Mouse (Mus musculus) cerebellum, adult 8-10 months (tissue): ENCODE measurements around the gene Klhl26.
"Not testable (repeated sequence)": the region's sequence is repeated elsewhere in the genome, so short reads cannot be mapped to it uniquely, and the experiment has no call there.

Experiments used
- DNase-seq: peaks from one replicate; pipeline ENCODE4 v3.0.0; 2022

Klhl26 gene

GRCm38 (mm10) chr8:70476333-70477268 lies at the start of gene Klhl26:
Gene Klhl26 (minus strand): TSS chr8:70476968.
- DNase-seq, result peak; percentile 97

DNA sequence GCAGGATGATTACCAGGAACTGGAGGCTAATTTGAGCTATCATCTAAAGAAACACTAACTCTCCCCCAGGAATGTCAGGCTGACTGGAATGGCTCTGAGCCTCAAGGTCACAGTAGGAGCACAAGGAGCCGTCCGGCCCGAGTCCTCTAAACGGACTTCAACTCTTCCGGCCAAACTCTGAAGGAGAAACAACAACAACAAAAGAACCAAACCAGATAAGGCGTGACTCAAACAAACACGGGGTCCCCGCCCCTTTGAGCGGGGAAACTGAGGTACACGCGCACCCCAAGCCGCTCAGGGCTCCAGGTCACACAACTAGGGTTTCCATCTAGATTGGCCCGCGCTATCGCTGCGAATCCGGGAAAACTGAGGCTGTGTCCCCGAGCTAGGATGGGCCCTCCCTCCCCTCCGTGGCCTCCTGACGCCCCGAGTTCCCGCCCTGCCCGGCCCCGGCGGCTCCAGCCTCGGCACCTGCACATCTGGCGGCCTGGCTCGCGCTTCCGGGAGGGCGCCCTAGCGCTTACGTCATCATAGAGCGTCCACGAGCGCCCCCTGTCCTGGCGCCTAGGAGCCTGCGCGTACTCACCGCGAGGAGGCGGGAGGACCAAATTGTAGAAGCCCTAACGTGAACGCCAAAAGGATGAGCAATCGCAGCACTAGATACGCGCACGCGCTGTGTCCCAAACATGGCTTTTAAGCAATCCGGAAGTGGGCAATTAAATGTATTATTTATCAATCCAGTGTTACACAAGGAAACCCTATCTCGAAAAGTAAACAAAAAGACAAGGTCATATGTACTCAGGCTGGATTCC lies 46.0 kb upstream of the Klhl26 start:
- peak; percentile 94 for DNase-seq

DNA sequence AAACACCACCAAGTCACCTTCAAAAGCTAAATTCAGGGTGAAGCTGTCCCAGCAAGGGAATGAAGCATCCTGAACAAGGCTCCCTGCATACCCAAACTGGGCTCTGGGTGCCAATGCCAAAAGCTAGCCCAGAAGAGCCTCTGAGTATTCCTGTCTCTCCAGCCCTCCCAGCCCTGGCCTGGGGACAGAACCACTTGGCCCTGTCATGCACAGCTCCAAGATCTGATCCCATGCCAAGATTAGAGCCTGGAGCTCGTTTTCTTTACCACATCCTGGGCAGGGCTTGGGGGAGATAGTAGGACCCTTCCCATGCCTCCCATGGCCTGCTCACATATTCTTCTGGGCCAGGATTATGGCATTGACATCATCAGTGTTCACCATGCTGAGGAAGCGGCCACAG lies 42.8 kb upstream of the Klhl26 start:
- DNase-seq, result no peak

- DNase-seq, result no peak
Measured at GRCm38 (mm10) chr8:70519043-70519442, 42.3 kb upstream of the Klhl26 start.

DNA sequence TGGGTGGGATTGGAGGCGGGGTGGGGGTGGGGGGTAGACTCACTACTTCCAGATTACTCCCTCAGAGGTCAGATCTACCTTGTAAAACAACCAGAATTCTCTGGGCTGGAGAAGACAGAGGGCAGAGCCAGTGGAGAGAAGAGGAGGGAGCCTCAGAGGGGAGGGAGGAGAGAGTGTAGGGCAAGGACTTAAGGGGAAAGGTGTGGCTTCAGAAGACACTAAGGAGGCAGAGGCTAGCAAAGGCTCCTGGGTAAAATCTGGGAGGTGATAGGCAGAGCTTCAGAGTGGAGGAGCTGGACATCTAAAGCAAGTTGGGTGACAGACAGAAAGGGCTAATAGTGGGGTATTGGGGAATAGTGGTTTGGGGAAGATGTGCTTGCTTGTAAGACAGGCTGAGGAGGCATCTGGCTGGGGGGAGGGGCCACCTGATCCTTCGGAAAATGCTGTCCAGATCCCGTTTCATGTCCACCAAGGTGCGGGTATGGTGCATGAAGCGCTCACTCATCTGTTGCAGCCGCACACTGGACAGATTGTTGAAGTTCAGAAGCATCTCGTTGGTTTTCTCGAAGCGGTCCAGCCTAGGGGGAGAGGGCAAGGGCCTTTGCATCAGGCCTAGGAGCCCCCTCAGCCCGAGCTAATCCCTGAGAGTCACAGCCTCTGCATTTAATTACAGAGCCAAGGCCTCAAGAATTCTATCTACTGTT lies 41.3 kb upstream of the Klhl26 start:
- no peak for DNase-seq

GRCm38 (mm10) chr8:70513441-70513840 lies 36.7 kb upstream of the Klhl26 start:
- DNase-seq, result no peak

DNA sequence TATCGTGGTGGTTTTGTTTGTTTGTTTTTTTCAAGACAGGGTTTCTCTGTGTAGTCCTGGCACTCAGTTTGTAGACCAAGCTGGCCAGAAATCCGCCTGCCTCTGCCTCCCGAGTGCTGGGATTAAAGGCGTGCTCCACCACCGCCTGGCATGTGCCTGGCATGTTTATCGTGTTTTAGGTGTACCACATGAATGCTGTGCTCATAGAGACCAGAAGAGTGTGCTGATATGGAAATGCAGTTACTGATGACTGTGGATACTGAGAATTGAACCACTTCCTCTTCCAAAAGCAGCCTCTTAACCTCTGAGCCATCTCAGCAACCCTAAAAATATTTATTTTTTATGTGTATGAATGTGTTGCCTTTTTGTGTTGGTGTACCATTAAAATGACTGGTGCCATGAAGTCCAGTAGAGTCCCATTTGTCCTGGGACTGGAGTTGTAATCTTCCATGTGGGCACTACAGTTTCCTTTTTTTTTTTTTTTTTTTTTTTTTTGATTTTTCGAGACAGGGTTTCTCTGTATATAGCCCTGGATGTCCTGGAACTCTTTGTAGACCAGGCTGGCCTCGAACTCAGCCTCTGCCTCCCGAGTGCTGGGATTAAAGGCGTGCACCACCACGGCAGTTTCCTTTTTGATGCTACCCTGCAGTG lies 35.6 kb upstream of the Klhl26 start:
- DNase-seq, result no peak

DNA sequence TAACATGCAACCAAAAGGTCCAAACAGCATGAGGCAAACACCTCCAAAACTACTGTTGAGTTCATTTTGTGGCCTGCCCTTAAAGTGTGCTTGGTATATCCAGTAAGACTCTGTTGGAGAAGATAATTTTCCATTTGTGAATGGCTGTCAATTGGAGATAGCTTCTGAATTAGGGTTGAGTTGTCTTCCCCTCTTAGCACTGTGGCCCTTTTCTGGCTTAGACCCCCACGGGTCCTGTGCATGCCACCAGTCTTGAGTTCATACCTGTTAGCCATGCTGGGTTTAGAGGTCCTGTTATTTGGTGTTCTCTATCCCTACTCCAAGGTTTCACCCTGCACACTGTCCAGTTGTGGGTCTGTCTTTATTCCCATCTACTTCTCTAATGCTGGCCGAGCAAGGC lies 35.0 kb upstream of the Klhl26 start:
- no peak for DNase-seq

DNA sequence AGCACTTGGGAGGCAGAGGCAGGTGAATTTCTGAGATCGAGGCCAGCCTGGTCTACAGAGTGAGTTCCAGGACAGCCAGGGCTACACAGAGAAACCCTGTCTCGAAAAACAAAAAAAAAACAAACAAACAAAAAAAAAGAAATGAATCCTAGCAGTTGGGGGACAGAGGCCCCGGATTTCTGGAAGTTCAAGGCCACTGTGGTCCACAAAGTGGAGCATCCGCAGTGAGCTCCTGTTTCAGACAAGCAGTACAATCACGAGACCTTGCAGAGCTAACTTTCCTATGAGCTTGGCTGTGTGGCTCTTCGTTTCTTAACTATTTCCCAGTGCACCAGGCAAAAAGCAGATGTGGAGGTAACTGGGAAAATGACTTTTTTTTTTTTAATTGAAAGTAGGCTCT lies 34.4 kb upstream of the Klhl26 start:
- DNase-seq, result not testable (repeated sequence)

GRCm38 (mm10) chr8:70510228-70510915 lies 33.6 kb upstream of the Klhl26 start, which contains the start of gene Uba52:
Gene Uba52 (minus strand): TSS chr8:70510801.
- peak; percentile 97 for DNase-seq

GRCm38 (mm10) chr8:70509281-70509952 lies 32.6 kb upstream of the Klhl26 start:
- no peak for DNase-seq

GRCm38 (mm10) chr8:70507027-70507393 lies 30.2 kb upstream of the Klhl26 start:
- no peak for DNase-seq

DNA sequence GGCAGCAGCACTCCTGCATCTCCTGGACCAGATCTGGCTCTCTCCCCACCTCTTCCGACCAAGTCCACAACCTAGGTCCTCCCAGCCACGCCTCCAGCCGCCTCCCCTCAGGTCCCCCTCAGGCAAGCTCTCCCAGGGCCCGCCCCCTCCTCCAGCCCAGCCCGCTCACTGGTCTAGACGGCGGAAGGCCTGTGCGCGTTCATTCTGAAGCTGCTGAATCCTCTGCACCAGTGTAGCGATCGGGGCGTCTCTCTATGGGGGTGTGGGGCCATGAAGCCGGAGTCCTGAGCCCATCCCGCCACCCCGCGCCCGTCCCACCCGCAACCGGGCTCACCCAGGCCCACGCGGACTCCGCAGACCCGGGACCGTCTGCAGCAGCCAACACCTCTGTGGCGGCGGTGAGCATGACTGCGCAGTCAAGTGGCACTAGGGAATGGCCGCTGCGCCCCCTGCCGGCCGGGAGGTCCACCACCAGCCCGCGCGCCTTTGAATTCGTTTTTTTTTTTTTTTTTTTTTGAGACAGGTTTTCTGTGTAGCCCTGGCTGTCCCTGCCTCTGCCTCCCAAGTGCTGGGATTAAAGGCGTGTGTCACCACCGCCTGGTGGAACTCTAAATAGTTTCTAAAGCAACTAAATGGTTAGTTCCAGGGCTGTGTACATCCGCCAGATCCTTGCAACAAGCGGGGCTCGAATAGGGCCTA lies 29.7 kb upstream of the Klhl26 start, which contains the start of gene Rex1bd:
Rex1bd (minus strand) TSS at position 425 of the 699 bp plus-strand sequence.
- DNase-seq, result peak; percentile 94

DNA sequence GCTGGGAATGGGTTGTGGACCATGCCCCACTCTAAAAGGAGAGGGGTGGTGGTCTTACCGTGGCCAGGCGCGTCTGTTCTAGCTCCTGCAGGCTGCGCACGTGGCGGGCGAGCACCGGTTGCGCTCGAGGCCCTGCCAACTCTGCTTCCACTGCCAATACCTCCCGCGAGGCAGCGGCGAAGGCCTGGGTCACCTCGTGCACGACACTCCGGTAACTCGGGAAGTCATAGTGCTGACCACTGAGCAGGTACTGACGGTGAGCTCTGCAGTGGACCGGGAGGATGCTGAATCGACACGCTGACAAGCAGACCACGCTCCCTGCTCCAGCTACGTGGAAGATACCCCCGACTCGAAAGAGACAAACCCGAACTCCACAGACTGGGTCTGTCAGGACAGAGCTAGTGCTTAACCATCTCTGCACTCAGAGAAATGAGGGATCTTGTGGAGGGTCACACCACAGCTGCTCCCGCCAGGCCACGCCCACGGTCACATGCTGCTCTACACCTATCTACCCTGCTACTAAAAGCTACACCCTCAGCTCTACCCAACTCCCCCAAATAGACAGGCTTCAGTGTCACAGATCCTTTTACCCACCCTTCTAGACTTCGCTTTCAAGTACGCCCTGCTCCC lies 29.0 kb upstream of the Klhl26 start:
- no peak for DNase-seq

GRCm38 (mm10) chr8:70504851-70505250 lies 28.1 kb upstream of the Klhl26 start:
- DNase-seq, result peak; percentile 89

DNA sequence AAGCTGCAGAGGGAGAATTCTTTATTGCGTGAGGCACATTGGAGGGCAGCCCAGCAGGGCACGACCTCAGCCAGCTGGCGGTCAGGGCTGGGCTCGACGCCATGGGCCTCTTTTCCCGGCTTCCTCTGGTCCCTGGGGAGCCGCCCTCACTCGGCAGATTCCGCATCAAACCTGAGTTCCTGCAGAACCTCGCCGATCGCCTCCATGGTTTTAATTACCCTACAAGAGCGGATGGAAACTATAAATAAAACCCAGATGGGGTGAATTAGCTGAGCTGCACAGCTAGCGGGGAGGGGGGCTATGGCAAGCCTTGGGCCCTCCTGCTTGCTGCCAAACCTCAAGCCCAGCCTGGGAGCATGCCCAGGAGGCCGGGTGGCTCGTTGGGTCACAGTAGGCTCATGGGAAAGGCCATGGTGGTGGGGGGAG lies 27.5 kb upstream of the Klhl26 start:
- DNase-seq, result peak; percentile 62

- peak; percentile 76 for DNase-seq
Measured at GRCm38 (mm10) chr8:70503062-70503750, 26.4 kb upstream of the Klhl26 start.

GRCm38 (mm10) chr8:70502540-70502939 lies 25.8 kb upstream of the Klhl26 start:
- no peak for DNase-seq

DNA sequence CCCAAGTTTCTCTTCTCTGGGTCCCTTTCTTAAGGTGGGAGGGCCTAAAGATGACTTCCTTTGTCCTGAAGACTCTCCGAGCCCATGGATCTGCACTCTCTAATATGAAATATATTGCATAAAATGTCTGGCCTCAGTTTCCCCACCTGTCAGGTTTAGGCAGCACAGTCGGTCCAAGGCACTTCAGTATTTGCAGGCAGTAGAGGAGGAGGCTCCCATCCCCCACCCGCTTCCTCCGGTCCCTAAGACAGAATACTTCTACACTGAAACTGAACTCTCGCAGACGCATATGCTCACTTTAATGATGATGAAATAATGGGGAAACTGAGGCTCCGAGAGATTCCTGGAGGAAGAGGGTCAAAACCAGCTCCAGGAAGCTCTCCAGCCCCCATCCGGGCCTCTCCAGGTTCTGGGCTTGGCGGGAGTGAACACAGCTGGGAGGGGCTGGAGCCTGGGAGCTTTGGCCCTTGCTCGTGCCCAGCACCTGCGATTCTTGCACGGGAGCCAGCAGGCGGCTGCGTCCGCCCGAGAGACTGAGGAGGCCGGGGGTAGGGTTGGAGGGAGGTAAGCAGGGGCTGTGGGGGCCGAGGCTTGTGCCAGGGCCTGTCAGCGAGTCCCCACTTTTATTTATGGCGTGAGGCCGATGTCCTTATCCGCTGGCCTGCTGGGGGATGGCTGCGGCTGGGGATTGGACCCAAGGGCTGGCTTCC lies 25.2 kb upstream of the Klhl26 start:
- peak; percentile 58 for DNase-seq
